8 mouse cellular contexts compared by ENCODE assay signal in the genomic region with DNA sequence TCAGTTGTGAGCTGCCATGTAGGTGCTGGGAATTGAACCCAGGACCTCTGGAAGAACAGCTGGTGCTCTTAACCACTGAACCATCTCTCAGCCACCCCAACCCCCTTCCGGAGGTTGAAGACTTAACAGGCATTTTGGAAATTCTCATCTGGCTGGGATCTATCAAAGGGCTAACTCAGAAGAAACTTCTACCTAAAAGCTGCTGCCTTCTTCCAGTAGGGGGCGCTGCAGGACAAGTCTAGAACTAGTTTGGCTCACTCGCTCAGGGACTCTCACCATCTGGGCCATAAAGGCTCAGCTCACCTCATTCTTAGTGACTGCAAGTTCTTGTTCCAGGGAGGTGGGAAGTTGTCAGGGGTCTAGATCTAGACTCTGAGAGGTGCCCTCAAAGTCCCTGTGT. TPM values are rescaled to one million over a fixed set of nuclear protein-coding genes. Genes with fewer than 3 reads are reported as not detected.
DNase-seq lines count a peak whose midpoint lies in the region; ATAC-seq and TF ChIP-seq lines count a peak whose summit lies in the region.

No protein-coding gene starts in this region.

- H3K27me3 ChIP-seq in midbrain, embryonic 10.5 days (ENCODE audit: low read depth, poor library complexity, severe bottlenecking) = no peaks in the 10 kb centered on the region
- H3K27me3 ChIP-seq in midbrain, embryonic 16.5 days (ENCODE audit: control insufficient read depth, insufficient read depth, low read depth, low read length) = no peaks in the 10 kb centered on the region
- no peaks in the 10 kb centered on the region for H3K27me3 ChIP-seq in intestine, postnatal 0 days (replicated peaks; ENCODE audit: control insufficient read depth, insufficient read depth, low read length)
- no peaks in the 10 kb centered on the region for H3K27me3 ChIP-seq in limb, embryonic 10.5 days (ENCODE audit: low read depth, poor library complexity, severe bottlenecking)
- no peaks in the 10 kb centered on the region for H3K27me3 ChIP-seq in stomach, embryonic 14.5 days (ENCODE audit: control insufficient read depth, insufficient read depth, low read length)

- no peak overlapping the region for H3K4me3 ChIP-seq in midbrain, embryonic 10.5 days
- H3K4me3 ChIP-seq in midbrain, embryonic 16.5 days (ENCODE audit: low read depth, low read length) = no peak overlapping the region
- H3K4me3 ChIP-seq in intestine, postnatal 0 days (ENCODE audit: low read depth, low read length) = no peak overlapping the region
- H3K4me3 ChIP-seq in limb, embryonic 10.5 days = no peak overlapping the region
- H3K4me3 ChIP-seq in stomach, embryonic 14.5 days (ENCODE audit: low read depth, low read length) = no peak overlapping the region

- peak; percentile 84 for DNase-seq in midbrain, embryonic 10.5 days (ENCODE audit: low spot score)
- peak; percentile 89 to 95 for DNase-seq in cerebellum, postnatal 25 days
- peak; percentile 94 for DNase-seq in gastrocnemius, postnatal 10 days
- DNase-seq in limb, embryonic 10.5 days (ENCODE audit: low spot score) = peak; percentile 92
- DNase-seq in naive thymus-derived CD4-positive, alpha-beta T cell, adult 2 months (ENCODE audit: low read depth) = peak; percentile 94

- 15% methylated on average over 3 of the region's 3 CpGs for WGBS in midbrain, embryonic 10.5 days
- WGBS in midbrain, embryonic 16.5 days = 9% methylated on average over 3 of the region's 3 CpGs
- WGBS in intestine, postnatal 0 days = 4% methylated on average over 3 of the region's 3 CpGs
- WGBS in limb, embryonic 10.5 days = 4% methylated on average over 3 of the region's 3 CpGs
- WGBS in stomach, embryonic 14.5 days = 9% methylated on average over 3 of the region's 3 CpGs

- ATAC-seq in midbrain, embryonic 16.5 days = no peak
- peak; percentile 65; the same call in 1 of the 2 replicates for ATAC-seq in intestine, postnatal 0 days
- 0 out of 2 replicates have a peak, but pooled peaks have one; percentile 21 for ATAC-seq in stomach, embryonic 14.5 days (ENCODE audit: insufficient number of reproducible peaks, insufficient read depth, low FRiP score, low read depth)

- no peak overlapping the region for H3K9ac ChIP-seq in midbrain, embryonic 16.5 days (ENCODE audit: low read depth, low read length)
- H3K9ac ChIP-seq in intestine, postnatal 0 days (ENCODE audit: low read depth, low read length) = no peak overlapping the region
- H3K9ac ChIP-seq in stomach, embryonic 14.5 days (replicated peaks; ENCODE audit: low read depth, low read length) = no peak overlapping the region

- no peaks in the 10 kb centered on the region for H3K4me1 ChIP-seq in midbrain, embryonic 10.5 days
- no peaks in the 10 kb centered on the region for H3K4me1 ChIP-seq in midbrain, embryonic 16.5 days (ENCODE audit: control insufficient read depth, insufficient read depth, low read length)
- H3K4me1 ChIP-seq in intestine, postnatal 0 days (replicated peaks; ENCODE audit: control insufficient read depth, insufficient read depth, low read length) = no peaks in the 10 kb centered on the region
- H3K4me1 ChIP-seq in limb, embryonic 10.5 days = 0 out of 2 replicates have a peak, but pooled peaks cover 4% of the 10 kb centered on the region
- no peaks in the 10 kb centered on the region for H3K4me1 ChIP-seq in stomach, embryonic 14.5 days (ENCODE audit: control insufficient read depth, insufficient read depth, low read length)

- peaks cover 27% of the 10 kb centered on the region for H3K36me3 ChIP-seq in midbrain, embryonic 10.5 days
- H3K36me3 ChIP-seq in midbrain, embryonic 16.5 days (ENCODE audit: control insufficient read depth, insufficient read depth, low read length) = peaks cover 11% of the 10 kb centered on the region; the same call in 1 of the 2 replicates
- H3K36me3 ChIP-seq in intestine, postnatal 0 days (ENCODE audit: control insufficient read depth, insufficient read depth) = no peaks in the 10 kb centered on the region; the same call in 1 of the 2 replicates
- peaks cover 25% of the 10 kb centered on the region for H3K36me3 ChIP-seq in limb, embryonic 10.5 days
- 0 out of 2 replicates have a peak, but pooled peaks cover 5% of the 10 kb centered on the region for H3K36me3 ChIP-seq in stomach, embryonic 14.5 days (ENCODE audit: control insufficient read depth, insufficient read depth, low read length)

- no peak overlapping the region for H3K4me2 ChIP-seq in midbrain, embryonic 16.5 days (ENCODE audit: low read length)
- no peak overlapping the region for H3K4me2 ChIP-seq in intestine, postnatal 0 days (replicated peaks; ENCODE audit: low read depth)
- H3K4me2 ChIP-seq in stomach, embryonic 14.5 days (replicated peaks; ENCODE audit: low read depth, low read length) = no peak overlapping the region

- H3K27ac ChIP-seq in midbrain, embryonic 10.5 days (replicated peaks) = no peak overlapping the region
- H3K27ac ChIP-seq in midbrain, embryonic 16.5 days (ENCODE audit: low read length) = no peak overlapping the region
- no peak overlapping the region for H3K27ac ChIP-seq in intestine, postnatal 0 days (ENCODE audit: low read depth, low read length)
- no peak overlapping the region for H3K27ac ChIP-seq in limb, embryonic 10.5 days
- no peak overlapping the region for H3K27ac ChIP-seq in stomach, embryonic 14.5 days (ENCODE audit: low read length)

- H3K9me3 ChIP-seq in midbrain, embryonic 10.5 days (replicated peaks) = no peaks in the 10 kb centered on the region
- H3K9me3 ChIP-seq in midbrain, embryonic 16.5 days (replicated peaks; ENCODE audit: control insufficient read depth, low read length, poor library complexity, severe bottlenecking) = no peaks in the 10 kb centered on the region
- no peaks in the 10 kb centered on the region for H3K9me3 ChIP-seq in intestine, postnatal 0 days (ENCODE audit: control insufficient read depth)
- H3K9me3 ChIP-seq in limb, embryonic 10.5 days (replicated peaks) = no peaks in the 10 kb centered on the region
- H3K9me3 ChIP-seq in stomach, embryonic 14.5 days (ENCODE audit: control insufficient read depth, low read depth, low read length) = no peaks in the 10 kb centered on the region

- peak; percentile 92 for TF ChIP-seq CTCF in intestine, postnatal 0 days (IDR thresholded peaks at IDR 0.05; ENCODE audit: low read depth)

RNA-seq across cellular contexts. Expression of a gene that starts 6.1 kb away (rescaled TPM):
- 45.1 and 52.7 TPM in 2 replicates for polyA plus RNA-seq in midbrain, embryonic 10.5 days (2016; fragmentation: Nextera tagmentation; extraction: Ambion mirVana)
- 14.9 and 16.5 TPM in 2 replicates for polyA plus RNA-seq in midbrain, embryonic 16.5 days (2015; fragmentation: Nextera tagmentation; extraction: Ambion mirVana)
- 1 to 10 TPM; 2.0 to 3.7 TPM for total RNA-seq in gastrocnemius, postnatal 10 days (2021)
- 3.8 and 3.9 TPM in 2 replicates for polyA plus RNA-seq in intestine, postnatal 0 days (2015; fragmentation: Nextera tagmentation; extraction: Ambion mirVana)
- 47.0 and 56.0 TPM in 2 replicates for polyA plus RNA-seq in limb, embryonic 10.5 days (2016; fragmentation: Nextera tagmentation; extraction: Ambion mirVana)
- polyA plus RNA-seq in stomach, embryonic 14.5 days (2014; fragmentation: Nextera tagmentation; extraction: Ambion mirVana) = 22.5 and 26.5 TPM in 2 replicates

RNA-seq across cellular contexts. Expression of a gene that starts 6.7 kb away (rescaled TPM):
- polyA plus RNA-seq in midbrain, embryonic 10.5 days (2016; fragmentation: Nextera tagmentation; extraction: Ambion mirVana) = not detected in 2 replicates
- 0.28 and 0.45 TPM in 2 replicates for polyA plus RNA-seq in midbrain, embryonic 16.5 days (2015; fragmentation: Nextera tagmentation; extraction: Ambion mirVana)
- not detected for total RNA-seq in gastrocnemius, postnatal 10 days (2021)
- not detected in 2 replicates for polyA plus RNA-seq in intestine, postnatal 0 days (2015; fragmentation: Nextera tagmentation; extraction: Ambion mirVana)
- not detected in 2 replicates for polyA plus RNA-seq in limb, embryonic 10.5 days (2016; fragmentation: Nextera tagmentation; extraction: Ambion mirVana)
- polyA plus RNA-seq in stomach, embryonic 14.5 days (2014; fragmentation: Nextera tagmentation; extraction: Ambion mirVana) = not detected in 2 replicates

RNA-seq across cellular contexts. Expression of a gene that starts 13.2 kb away (rescaled TPM):
- polyA plus RNA-seq in midbrain, embryonic 10.5 days (2016; fragmentation: Nextera tagmentation; extraction: Ambion mirVana) = 25.9 and 28.2 TPM in 2 replicates
- polyA plus RNA-seq in midbrain, embryonic 16.5 days (2015; fragmentation: Nextera tagmentation; extraction: Ambion mirVana) = 50.2 and 57.9 TPM in 2 replicates
- total RNA-seq in gastrocnemius, postnatal 10 days (2021) = 1 to 10 TPM; 6.0 to 7.8 TPM
- polyA plus RNA-seq in intestine, postnatal 0 days (2015; fragmentation: Nextera tagmentation; extraction: Ambion mirVana) = 8.8 and 9.7 TPM in 2 replicates
- polyA plus RNA-seq in limb, embryonic 10.5 days (2016; fragmentation: Nextera tagmentation; extraction: Ambion mirVana) = 11.8 and 12.2 TPM in 2 replicates
- 15.9 and 18.0 TPM in 2 replicates for polyA plus RNA-seq in stomach, embryonic 14.5 days (2014; fragmentation: Nextera tagmentation; extraction: Ambion mirVana)

RNA-seq across cellular contexts. Expression of a gene that starts 13.2 kb away (rescaled TPM):
- polyA plus RNA-seq in midbrain, embryonic 10.5 days (2016; fragmentation: Nextera tagmentation; extraction: Ambion mirVana) = 76.5 and 89.9 TPM in 2 replicates
- polyA plus RNA-seq in midbrain, embryonic 16.5 days (2015; fragmentation: Nextera tagmentation; extraction: Ambion mirVana) = 95.6 and 97.6 TPM in 2 replicates
- total RNA-seq in gastrocnemius, postnatal 10 days (2021) = 10 to 100 TPM; 12.9 to 15.2 TPM
- 35.4 and 35.5 TPM in 2 replicates for polyA plus RNA-seq in intestine, postnatal 0 days (2015; fragmentation: Nextera tagmentation; extraction: Ambion mirVana)
- polyA plus RNA-seq in limb, embryonic 10.5 days (2016; fragmentation: Nextera tagmentation; extraction: Ambion mirVana) = 66.1 and 74.3 TPM in 2 replicates
- polyA plus RNA-seq in stomach, embryonic 14.5 days (2014; fragmentation: Nextera tagmentation; extraction: Ambion mirVana) = 59.0 and 63.5 TPM in 2 replicates

RNA-seq across cellular contexts. Expression of a gene that starts 28.1 kb away (rescaled TPM):
- polyA plus RNA-seq in midbrain, embryonic 10.5 days (2016; fragmentation: Nextera tagmentation; extraction: Ambion mirVana) = 2.0 and 3.5 TPM in 2 replicates
- 22.9 and 23.0 TPM in 2 replicates for polyA plus RNA-seq in midbrain, embryonic 16.5 days (2015; fragmentation: Nextera tagmentation; extraction: Ambion mirVana)
- total RNA-seq in gastrocnemius, postnatal 10 days (2021) = under 1 TPM; 0.28 to 0.38 TPM
- polyA plus RNA-seq in intestine, postnatal 0 days (2015; fragmentation: Nextera tagmentation; extraction: Ambion mirVana) = 0.73 and 0.77 TPM in 2 replicates
- polyA plus RNA-seq in limb, embryonic 10.5 days (2016; fragmentation: Nextera tagmentation; extraction: Ambion mirVana) = 0.33 and 0.51 TPM in 2 replicates
- 1.0 and 1.1 TPM in 2 replicates for polyA plus RNA-seq in stomach, embryonic 14.5 days (2014; fragmentation: Nextera tagmentation; extraction: Ambion mirVana)
